Mouse (Mus musculus) heart, postnatal 14 days (tissue): ENCODE measurements around the gene Ap3m1. TPM values are rescaled to one million over a fixed set of nuclear protein-coding genes. Genes with fewer than 3 reads are reported as not detected.
A peak's percentile ranks its signal among the peaks of the same experiment; 100 is the strongest.
"Not testable (repeated sequence)": the region's sequence is repeated elsewhere in the genome, so short reads cannot be mapped to it uniquely, and the experiment has no call there.

ENCODE experiments used
- DNase-seq, 2 experiments: peaks; one replicate each; pipeline ENCODE4 v3.0.0; 2021 to 2022
- intact Hi-C: fragments of 180-260 bp; cut with DNase I; formaldehyde crosslinking; loops from one replicate; pipeline ENCODE4 v1.15.1; 2025
- long read RNA-seq, 2 experiments: library from polyadenylated mRNA; stranded (forward); transcript quantifications; one replicate each; pipeline ENCODE4 v2.0.0; 2021
- total RNA-seq, 2 experiments: library from RNA; stranded (reverse); gene quantifications; 2 replicates each; pipeline ENCODE4 v1.2.3; 2021

The Ap3m1 gene
- 10 to 100 TPM; 69.5 to 71.4 TPM for total RNA-seq
- long read RNA-seq, experiment 1, full-length matches to known transcripts: 45 of 61 reads
- long read RNA-seq, experiment 1, partial matches to known transcripts: 5 of 61 reads
- long read RNA-seq, experiment 1, other reads (novel, unspliced or antisense): 11 of 61 reads
- long read RNA-seq, experiment 2, full-length matches to known transcripts: 37 of 59 reads
- long read RNA-seq, experiment 2, partial matches to known transcripts: 2 of 59 reads
- long read RNA-seq, experiment 2, other reads (novel, unspliced or antisense): 20 of 59 reads

- DNase-seq: peak; percentile 93 to 95
- intact Hi-C loops: loop anchor here (5.0 kb wide), 1 partner anchor 60 kb away; no protein-coding TSS in a partner anchor
Observed at GRCm38 (mm10) chr14:21052112-21052780, at the start of gene Ap3m1, which contains the start of gene Adk. Gene Ap3m1 (minus strand): TSS chr14:21052508. Gene Adk (plus strand): TSS chr14:21052574.

GRCm38 (mm10) chr14:21101562-21101961, 49.3 kb upstream of the Ap3m1 start:
- intact Hi-C loops: no loop called here
- DNase-seq: peak; percentile 44 to 66

GRCm38 (mm10) chr14:21100876-21101275, 48.6 kb upstream of the Ap3m1 start:
- DNase-seq: no peak
- intact Hi-C loops: no loop called here

DNA sequence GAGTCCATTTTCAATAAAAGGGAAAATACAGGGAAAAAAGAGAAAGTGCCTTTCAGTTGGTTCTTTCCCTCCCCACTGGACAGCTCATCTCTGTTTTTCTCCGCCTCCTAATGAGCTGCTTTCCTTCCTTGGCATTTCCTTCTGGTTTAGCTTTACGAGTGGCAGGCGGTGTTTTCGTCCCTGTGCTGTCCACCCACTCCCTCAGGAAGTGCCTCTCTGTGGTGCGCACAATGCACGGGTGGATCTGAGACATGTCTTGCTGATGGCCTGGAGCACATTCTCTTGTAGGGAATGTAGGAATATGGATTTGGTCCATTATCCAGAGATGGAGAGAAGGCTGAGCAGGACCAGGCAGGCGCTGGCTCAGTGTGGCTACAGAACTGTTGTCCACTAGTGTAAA, 47.1 kb upstream of the Ap3m1 start:
- intact Hi-C loops: no loop called here
- no peak for DNase-seq

- DNase-seq: no peak
- intact Hi-C loops: no loop called here
Observed at GRCm38 (mm10) chr14:21096689-21097088, 44.4 kb upstream of the Ap3m1 start.

GRCm38 (mm10) chr14:21096279-21096678, 44.0 kb upstream of the Ap3m1 start:
- intact Hi-C loops: no loop called here
- no peak for DNase-seq

- intact Hi-C loops, DNase-seq: not testable (repeated sequence)
Observed at GRCm38 (mm10) chr14:21094161-21094560, 41.9 kb upstream of the Ap3m1 start.

GRCm38 (mm10) chr14:21090930-21091486, 38.7 kb upstream of the Ap3m1 start:
- no peak for DNase-seq
- intact Hi-C loops: no loop called here

GRCm38 (mm10) chr14:21090400-21090799, 38.1 kb upstream of the Ap3m1 start:
- intact Hi-C loops: no loop called here

GRCm38 (mm10) chr14:21088731-21089130, 36.4 kb upstream of the Ap3m1 start:
- DNase-seq: no peak
- intact Hi-C loops: no loop called here

More at GRCm38 (mm10) chr14:21090400-21090799, 38.1 kb upstream of the Ap3m1 start:
- no peak for DNase-seq

GRCm38 (mm10) chr14:21087390-21088060, 35.2 kb upstream of the Ap3m1 start:
- intact Hi-C loops: no loop called here
- DNase-seq: no peak

- intact Hi-C loops: no loop called here
- no peak for DNase-seq
Observed at GRCm38 (mm10) chr14:21086827-21087351, 34.6 kb upstream of the Ap3m1 start.

DNA sequence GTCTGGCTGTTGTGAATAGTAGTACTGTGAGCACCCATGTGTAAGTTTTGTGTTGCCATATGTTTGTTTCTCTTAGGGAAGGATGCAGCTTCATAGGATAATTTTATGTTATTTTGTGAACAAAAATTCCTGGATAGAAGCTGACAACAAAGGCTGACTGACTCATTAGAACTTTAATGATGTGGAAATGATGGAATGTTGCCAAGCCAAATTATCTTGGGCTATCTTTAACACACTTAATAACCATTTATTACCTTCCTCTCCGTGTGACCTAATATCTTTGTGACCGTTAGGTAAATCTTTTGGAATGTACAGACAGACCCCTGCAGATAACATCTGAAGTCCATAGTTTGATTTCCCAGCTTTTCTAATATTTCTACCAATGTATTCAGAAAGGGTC, 33.8 kb upstream of the Ap3m1 start:
- no peak for DNase-seq
- intact Hi-C loops: no loop called here

DNA sequence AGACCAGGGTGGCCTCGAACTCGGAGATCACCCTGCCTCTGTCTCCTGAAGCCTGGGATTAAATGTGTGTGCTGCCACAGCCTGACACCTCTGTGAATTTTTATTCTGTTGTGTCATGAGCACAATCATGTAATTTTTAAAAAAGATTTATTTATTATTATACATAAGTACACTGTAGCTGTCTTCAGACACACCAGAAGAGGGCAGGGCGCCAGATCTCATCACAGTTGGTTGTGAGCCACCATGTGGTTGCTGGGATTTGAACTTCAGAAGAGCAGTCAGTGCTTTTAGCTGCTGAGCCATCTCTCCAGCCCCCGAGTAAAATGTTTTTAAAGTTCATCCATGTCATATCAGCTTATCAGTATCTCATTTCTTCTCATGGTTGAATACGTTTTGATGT, 33.4 kb upstream of the Ap3m1 start:
- intact Hi-C loops: no loop called here
- DNase-seq: no peak

DNA sequence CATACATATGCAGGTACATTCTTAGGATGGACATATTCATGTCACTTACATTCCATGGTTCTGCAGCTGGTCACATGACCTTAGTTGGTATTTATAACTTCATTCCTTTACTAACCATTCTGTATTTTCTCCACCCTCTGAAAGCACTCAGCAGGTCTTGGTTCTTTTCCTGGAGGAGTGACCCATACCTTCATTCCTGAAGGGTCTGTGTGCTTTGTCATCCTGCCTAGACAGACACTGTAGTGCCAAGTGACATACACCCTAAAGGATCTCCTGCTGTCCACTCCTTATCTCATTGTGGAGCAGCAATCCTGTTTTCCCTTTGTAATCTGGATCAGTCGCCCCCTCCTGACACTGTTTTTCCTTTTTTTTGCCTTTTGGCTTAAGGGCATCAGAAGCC, 30.5 kb upstream of the Ap3m1 start:
- no peak for DNase-seq
- intact Hi-C loops: no loop called here

DNA sequence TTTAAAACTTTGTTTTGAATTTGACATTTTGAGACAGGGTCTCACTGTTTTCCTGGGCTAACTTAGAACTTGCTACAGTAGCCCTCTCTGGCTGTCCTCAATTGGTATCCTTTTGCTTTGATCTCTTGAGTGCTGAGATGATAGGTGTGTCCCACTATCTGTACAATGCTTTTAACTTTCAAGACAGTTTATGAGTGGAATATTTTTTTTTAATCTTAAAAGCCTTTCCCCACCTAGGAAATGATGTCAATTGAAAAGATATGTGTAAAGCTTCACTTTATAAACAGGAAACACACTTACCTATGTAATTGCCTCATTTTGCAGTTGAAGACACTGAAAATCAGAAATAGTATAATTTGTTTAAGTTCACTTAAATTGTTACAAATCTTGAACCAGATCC, 26.2 kb upstream of the Ap3m1 start:
- intact Hi-C loops: loop anchor here (5.0 kb wide), 1 partner anchor 34 kb away; no protein-coding TSS in a partner anchor
- no peak for DNase-seq

- intact Hi-C loops: loop anchor here (5.0 kb wide), 1 partner anchor 34 kb away; no protein-coding TSS in a partner anchor
- DNase-seq: no peak
Observed at GRCm38 (mm10) chr14:21077939-21078338, 25.6 kb upstream of the Ap3m1 start.

GRCm38 (mm10) chr14:21076501-21077194, 24.3 kb upstream of the Ap3m1 start:
- peak in 1 of 2 experiments; percentile 19 for DNase-seq
- intact Hi-C loops: loop anchor here (5.0 kb wide), 1 partner anchor 36 kb away; no protein-coding TSS in a partner anchor

DNA sequence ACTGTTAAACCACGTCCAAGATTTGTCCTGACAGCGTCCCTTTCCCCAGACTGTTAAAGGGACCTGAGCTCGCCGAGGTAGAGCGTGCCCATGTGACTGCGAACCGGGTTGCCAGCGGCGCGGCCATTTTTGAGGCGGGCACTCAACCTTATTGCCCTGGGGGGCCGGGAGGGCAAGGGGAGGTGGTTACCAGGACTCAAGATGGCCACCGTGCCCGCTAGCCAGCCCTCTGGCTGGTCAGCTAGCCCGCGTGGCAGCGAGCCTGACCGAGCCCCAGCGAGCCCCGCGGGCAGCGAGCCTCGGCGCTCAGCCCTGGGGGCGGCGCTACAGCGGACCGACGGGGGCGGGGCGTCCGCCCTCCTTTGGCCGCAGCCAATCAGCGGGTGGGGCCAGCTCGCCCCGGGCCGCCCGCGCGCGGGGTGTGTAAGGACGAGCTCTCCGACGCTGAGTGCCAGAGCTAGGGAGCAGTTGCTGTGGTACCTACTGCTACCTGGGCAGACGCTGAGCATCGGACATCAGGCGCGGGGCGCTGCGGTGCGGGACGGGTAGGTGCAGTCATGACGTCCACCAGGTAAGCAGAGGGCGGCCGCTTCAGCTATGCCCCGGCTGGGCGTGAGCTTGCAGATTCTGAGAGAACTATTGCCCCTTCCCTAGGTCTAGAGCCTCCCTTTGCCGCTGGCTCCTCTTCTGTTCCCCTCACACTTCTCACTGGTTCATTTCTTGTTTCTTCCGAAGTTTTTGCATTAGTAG, 23.6 kb upstream of the Ap3m1 start:
- peak; percentile 96 for DNase-seq
- intact Hi-C loops: loop anchor here (5.0 kb wide), 1 partner anchor 36 kb away; no protein-coding TSS in a partner anchor
